Mouse (Mus musculus): ENCODE measurements around the gene Atp5f1. TPM values are rescaled to one million over a fixed set of nuclear protein-coding genes. Genes with fewer than 3 reads are reported as not detected.
"Not testable (repeated sequence)": the region's sequence is repeated elsewhere in the genome, so short reads cannot be mapped to it uniquely, and the experiment has no call there.

Gene Atp5f1
- 477 and 483 TPM in 2 replicates for polyA plus RNA-seq (2016; fragmentation: Nextera tagmentation; extraction: Ambion mirVana)

DNA sequence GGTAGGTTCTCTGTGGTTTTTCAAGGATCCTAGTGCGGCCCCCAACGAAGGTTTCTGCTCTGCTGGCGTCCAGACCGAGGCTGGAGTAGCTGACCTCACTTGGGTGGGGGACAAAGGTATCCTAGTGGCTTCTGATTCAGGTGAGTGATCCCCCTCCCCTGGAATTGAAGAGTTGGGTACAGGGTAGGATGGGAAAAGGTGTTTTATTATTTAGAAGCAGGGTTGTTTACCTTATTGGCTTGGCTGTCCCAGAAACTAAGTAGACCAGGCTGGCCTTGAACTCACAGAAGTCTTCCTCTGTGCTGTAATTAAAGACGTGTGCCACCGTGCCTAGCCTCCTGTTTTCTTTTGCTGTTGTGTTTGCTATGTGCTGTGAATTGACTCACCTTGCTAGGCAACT lies at the start of gene Atp5f1:
Gene Atp5f1 (minus strand): TSS at position 101 of the 400 bp plus-strand sequence.
- peak within 1 kb of the TSS; percentile 76 for H3K4me3 ChIP-seq
- H3K27ac ChIP-seq (replicated peaks), result peak within 1 kb of the TSS; percentile 88
- 9% methylated on average over 6 of the region's 6 CpGs for WGBS
- ATAC-seq (ENCODE audit: low FRiP score, low read depth), result no peak
- peaks cover 22% of the 10 kb centered on the region for H3K4me1 ChIP-seq
- no peaks in the 10 kb centered on the region for H3K9me3 ChIP-seq
- peak within 1 kb of the TSS; percentile 88 for H3K4me2 ChIP-seq (replicated peaks)
- H3K36me3 ChIP-seq, result peaks cover 50% of the 10 kb centered on the region
- H3K9ac ChIP-seq (replicated peaks), result peak within 1 kb of the TSS; percentile 93
- no peaks in the 10 kb centered on the region for H3K27me3 ChIP-seq

GRCm38 (mm10) chr3:106003360-106003759 lies 43.5 kb upstream of the Atp5f1 start:
- H3K27me3 ChIP-seq; ATAC-seq (ENCODE audit: low FRiP score, low read depth); H3K27ac ChIP-seq (replicated peaks); H3K4me2 ChIP-seq (replicated peaks); H3K9ac ChIP-seq (replicated peaks); H3K9me3 ChIP-seq; H3K36me3 ChIP-seq; H3K4me1 ChIP-seq; H3K4me3 ChIP-seq: not testable (repeated sequence)
- 75% methylated on average over 10 of the region's 10 CpGs for WGBS

DNA sequence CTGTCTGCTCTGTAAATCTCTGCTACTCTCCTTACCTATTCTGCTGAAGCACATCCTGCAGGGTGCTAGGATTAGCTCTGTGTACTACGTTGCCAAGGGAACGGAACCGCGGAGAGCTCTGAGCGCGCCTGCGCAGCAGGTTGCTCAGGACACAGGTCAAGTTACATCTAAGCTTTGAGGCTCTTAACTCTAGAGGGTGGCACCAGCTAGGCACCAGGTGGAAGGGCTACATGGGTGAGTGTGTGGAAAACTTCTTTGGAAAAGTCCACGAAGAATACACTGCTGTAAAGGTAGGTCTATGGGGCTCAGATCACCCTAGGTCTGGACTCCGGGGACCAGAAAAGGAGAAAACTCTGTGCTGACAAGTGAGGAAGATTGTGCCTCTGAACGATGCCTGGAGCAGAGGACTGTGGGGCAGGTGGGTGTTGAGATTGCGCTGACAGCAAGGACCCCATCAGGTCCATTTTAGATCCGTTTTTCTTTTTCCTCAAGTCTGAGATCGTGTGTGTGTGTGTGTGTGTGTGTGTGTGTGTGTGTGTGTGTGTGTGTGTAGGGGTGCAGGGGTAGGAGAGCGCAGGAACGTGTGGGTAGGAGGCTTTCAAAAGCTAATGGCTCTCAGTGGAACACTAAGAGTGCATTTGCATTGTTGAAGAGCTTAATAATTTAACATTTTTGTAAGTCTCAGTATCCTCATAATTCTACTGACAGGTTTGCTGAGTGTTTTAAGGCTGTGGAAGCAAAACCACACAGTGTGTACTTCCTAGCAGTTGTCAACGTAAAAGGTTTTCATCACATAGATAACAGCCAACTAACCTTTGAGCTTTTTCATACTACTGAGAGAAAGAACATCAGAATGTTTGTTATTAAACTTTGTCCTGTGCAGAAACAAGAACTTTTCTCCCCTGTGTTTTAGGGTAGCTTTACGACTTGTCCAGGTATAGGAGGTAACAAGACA lies 41.8 kb upstream of the Atp5f1 start:
- Histone ChIP-seq H3K27ac (replicated peaks) (no peak overlapping the region), H3K9ac (replicated peaks) (no peak overlapping the region), H3K4me1 (peaks cover 8% of the 10 kb centered on the region), H3K4me2 (replicated peaks) (peak overlapping the region; percentile 48), H3K36me3 (no peaks in the 10 kb centered on the region), H3K4me3 (peak overlapping the region; percentile 22; the same call in 1 of the 2 replicates), H3K9me3 (no peaks in the 10 kb centered on the region), H3K27me3 (no peaks in the 10 kb centered on the region)
- ATAC-seq (ENCODE audit: low FRiP score, low read depth), result peak; percentile 92
- WGBS, result 20% methylated on average over 17 of the region's 17 CpGs

GRCm38 (mm10) chr3:106000707-106001375 lies 40.9 kb upstream of the Atp5f1 start:
- H3K4me3 ChIP-seq, result peak overlapping the region; percentile 22; the same call in 1 of the 2 replicates
- H3K36me3 ChIP-seq, result no peaks in the 10 kb centered on the region
- no peak overlapping the region for H3K9ac ChIP-seq (replicated peaks)
- WGBS, result 15% methylated on average over 11 of the region's 11 CpGs
- ATAC-seq (ENCODE audit: low FRiP score, low read depth), result peak; percentile 59
- no peak overlapping the region for H3K27ac ChIP-seq (replicated peaks)
- no peaks in the 10 kb centered on the region for H3K9me3 ChIP-seq
- no peaks in the 10 kb centered on the region for H3K27me3 ChIP-seq
- H3K4me2 ChIP-seq (replicated peaks), result peak overlapping the region; percentile 48
- H3K4me1 ChIP-seq, result peaks cover 8% of the 10 kb centered on the region

DNA sequence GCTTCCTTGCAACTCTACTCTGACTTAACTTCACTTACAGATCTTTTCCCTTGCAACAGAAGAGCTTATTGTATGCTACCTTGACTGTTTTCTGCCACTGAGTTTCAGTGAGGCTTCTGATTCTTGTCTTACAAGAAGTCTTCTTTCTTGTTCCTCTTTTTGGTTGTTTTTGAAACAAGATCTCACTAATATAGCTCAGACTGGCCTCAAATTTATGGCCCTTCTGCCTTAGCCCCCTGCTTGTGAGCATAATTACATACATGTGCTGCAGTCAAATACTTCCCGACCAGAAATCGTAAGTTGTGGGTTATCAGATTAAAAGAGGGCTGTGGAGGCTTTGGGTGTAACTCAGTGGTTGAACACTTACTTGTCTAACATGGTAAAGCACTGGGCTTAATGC lies 34.8 kb upstream of the Atp5f1 start:
- H3K4me1 ChIP-seq, result no peaks in the 10 kb centered on the region
- H3K9me3 ChIP-seq, result no peaks in the 10 kb centered on the region
- no peak overlapping the region for H3K27ac ChIP-seq (replicated peaks)
- H3K4me2 ChIP-seq (replicated peaks), result no peak overlapping the region
- 81% methylated on average over 2 of the region's 2 CpGs for WGBS
- H3K27me3 ChIP-seq, result no peaks in the 10 kb centered on the region
- no peak for ATAC-seq (ENCODE audit: low FRiP score, low read depth)
- H3K9ac ChIP-seq (replicated peaks), result no peak overlapping the region
- no peaks in the 10 kb centered on the region for H3K36me3 ChIP-seq
- H3K4me3 ChIP-seq, result no peak overlapping the region

DNA sequence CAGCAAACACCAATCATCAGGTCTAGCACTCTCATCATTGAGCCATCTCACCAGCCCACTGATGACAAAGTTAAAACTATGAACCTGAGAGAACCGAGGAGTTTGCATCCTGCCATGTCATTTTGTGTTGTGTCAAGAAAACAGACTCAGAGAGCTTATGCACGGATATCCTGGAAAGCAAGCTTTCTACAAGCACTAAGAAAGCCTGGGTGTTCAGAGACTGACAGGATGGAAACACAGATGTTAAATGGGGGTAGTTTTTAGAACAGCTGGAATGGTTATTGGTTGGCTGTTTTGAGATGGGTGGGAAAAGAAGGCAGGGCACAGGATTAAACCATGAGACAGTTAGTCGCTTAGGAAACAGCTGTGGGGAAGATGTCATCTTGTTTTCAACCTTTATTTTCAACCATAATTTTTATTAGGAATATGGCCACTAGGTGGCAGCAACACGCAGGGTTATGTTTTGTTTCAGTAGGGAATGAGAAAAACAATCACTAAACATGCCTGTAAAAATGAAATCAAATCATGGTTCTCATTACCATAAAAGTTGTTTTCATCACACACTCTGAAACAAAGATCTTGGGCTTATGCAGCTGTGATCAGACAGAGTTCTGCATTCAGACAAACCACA lies 31.9 kb upstream of the Atp5f1 start:
- no peak overlapping the region for H3K4me2 ChIP-seq (replicated peaks)
- H3K9ac ChIP-seq (replicated peaks), result no peak overlapping the region
- H3K4me3 ChIP-seq, result no peak overlapping the region
- WGBS, result 33% methylated on average over 4 of the region's 4 CpGs
- no peaks in the 10 kb centered on the region for H3K36me3 ChIP-seq
- no peaks in the 10 kb centered on the region for H3K4me1 ChIP-seq
- H3K27ac ChIP-seq (replicated peaks), result no peak overlapping the region
- ATAC-seq (ENCODE audit: low FRiP score, low read depth), result peak; percentile 38; the same call in 1 of the 2 replicates
- no peaks in the 10 kb centered on the region for H3K9me3 ChIP-seq
- no peaks in the 10 kb centered on the region for H3K27me3 ChIP-seq

DNA sequence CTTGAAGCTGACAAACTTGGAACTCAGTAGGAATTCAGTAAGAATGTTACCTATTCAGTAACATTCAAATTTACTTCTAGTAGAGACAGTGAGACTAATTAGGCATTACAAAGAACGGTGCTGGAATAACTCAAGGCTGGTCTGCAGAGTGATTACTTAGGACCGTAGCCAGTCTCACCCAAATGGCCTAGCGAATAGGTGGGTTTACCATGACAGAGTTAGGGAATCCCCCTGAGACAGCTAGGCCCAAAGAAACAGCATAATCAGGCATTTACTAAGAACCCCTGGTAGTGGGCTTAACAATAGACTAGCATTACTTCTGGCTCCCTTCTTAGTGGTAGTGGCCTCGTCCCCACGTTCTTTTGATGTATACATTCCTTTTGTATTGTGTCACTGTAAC lies 29.7 kb upstream of the Atp5f1 start:
- not testable (repeated sequence) for H3K27ac ChIP-seq (replicated peaks); H3K4me2 ChIP-seq (replicated peaks); H3K4me1 ChIP-seq; H3K27me3 ChIP-seq; H3K4me3 ChIP-seq; H3K9me3 ChIP-seq; ATAC-seq (ENCODE audit: low FRiP score, low read depth); H3K36me3 ChIP-seq; H3K9ac ChIP-seq (replicated peaks)
- WGBS, result 49% methylated on average over 5 of the region's 5 CpGs

GRCm38 (mm10) chr3:105974174-105974573 lies 14.3 kb upstream of the Atp5f1 start:
- 81% methylated on average over 2 of the region's 2 CpGs for WGBS
- peaks cover 16% of the 10 kb centered on the region for H3K36me3 ChIP-seq
- H3K9me3 ChIP-seq, result no peaks in the 10 kb centered on the region
- no peaks in the 10 kb centered on the region for H3K27me3 ChIP-seq
- ATAC-seq (ENCODE audit: low FRiP score, low read depth), result no peak
- no peak overlapping the region for H3K9ac ChIP-seq (replicated peaks)
- no peak overlapping the region for H3K4me2 ChIP-seq (replicated peaks)
- H3K27ac ChIP-seq (replicated peaks), result no peak overlapping the region
- no peak overlapping the region for H3K4me3 ChIP-seq
- no peaks in the 10 kb centered on the region for H3K4me1 ChIP-seq

DNA sequence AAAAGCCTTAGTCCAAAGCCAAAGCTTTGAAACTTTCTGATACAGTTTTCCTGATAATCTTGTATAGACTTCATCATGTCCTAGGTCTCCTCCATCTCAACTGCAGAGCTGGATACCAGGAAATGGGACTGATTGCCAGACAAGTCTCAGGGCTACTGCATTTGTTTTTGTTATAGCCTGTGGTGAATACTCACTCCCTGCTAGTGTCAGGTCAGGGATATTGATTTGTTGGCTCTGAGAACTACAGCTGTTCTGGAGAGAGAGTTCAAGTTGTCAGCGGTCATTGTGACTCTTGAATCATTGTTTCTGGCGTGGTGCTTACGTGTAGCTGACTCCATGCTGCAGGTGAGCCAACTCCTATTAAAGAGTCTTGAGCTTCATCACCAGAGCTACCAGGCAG lies 13.5 kb upstream of the Atp5f1 start, which contains the start of gene Ovgp1:
Gene Ovgp1 (plus strand): TSS at position 301 of the 400 bp plus-strand sequence.
- Histone ChIP-seq H3K27me3 (no peaks in the 10 kb centered on the region), H3K9ac (replicated peaks) (no peak within 1 kb of the TSS), H3K4me1 (no peaks in the 10 kb centered on the region), H3K36me3 (peaks cover 23% of the 10 kb centered on the region), H3K4me3 (no peak within 1 kb of the TSS), H3K9me3 (no peaks in the 10 kb centered on the region), H3K27ac (replicated peaks) (no peak within 1 kb of the TSS), H3K4me2 (replicated peaks) (no peak within 1 kb of the TSS)
- 81% methylated on average over 3 of the region's 3 CpGs for WGBS
- no peak for ATAC-seq (ENCODE audit: low FRiP score, low read depth)

DNA sequence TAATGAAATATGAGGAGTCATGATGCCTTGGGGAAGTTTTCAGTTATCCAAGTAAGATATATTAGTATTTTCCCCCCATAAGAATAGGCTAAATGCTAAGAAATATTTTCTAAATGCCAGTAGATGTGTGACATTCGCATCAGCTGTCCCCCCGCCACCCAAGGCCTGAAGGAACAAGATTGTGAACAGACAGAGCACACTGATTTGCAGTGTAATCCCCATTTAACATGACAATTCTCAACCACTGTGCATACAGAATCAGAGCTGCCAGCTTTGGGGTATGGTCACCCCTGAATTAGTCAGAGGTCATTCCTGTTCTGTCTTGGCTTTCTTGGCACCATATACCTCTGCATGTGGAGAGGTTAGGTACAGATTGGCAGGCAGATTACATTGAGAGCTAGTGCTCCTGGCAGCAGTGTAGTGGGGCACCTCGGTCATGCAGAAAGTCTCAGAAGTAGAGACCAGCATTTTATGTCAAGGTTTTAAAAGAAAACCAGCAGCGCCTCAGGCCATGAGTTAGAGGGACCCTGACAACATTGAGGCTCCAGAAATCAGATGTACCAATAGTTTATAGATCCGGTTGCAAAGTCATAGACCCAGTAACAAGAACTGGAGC lies 12.0 kb upstream of the Atp5f1 start:
- no peak overlapping the region for H3K9ac ChIP-seq (replicated peaks)
- H3K9me3 ChIP-seq, result no peaks in the 10 kb centered on the region
- H3K27me3 ChIP-seq, result no peaks in the 10 kb centered on the region
- 81% methylated on average over 5 of the region's 5 CpGs for WGBS
- H3K4me1 ChIP-seq, result no peaks in the 10 kb centered on the region
- ATAC-seq (ENCODE audit: low FRiP score, low read depth), result no peak
- peaks cover 38% of the 10 kb centered on the region for H3K36me3 ChIP-seq
- H3K27ac ChIP-seq (replicated peaks), result no peak overlapping the region
- no peak overlapping the region for H3K4me2 ChIP-seq (replicated peaks)
- no peak overlapping the region for H3K4me3 ChIP-seq

- Histone ChIP-seq H3K4me2 (replicated peaks) (peak overlapping the region; percentile 88; the same call in 1 of the 2 replicates), H3K4me3 (peak overlapping the region; percentile 76), H3K27me3 (no peaks in the 10 kb centered on the region), H3K36me3 (peaks cover 56% of the 10 kb centered on the region), H3K9me3 (no peaks in the 10 kb centered on the region), H3K4me1 (peaks cover 22% of the 10 kb centered on the region), H3K9ac (replicated peaks) (no peak overlapping the region), H3K27ac (replicated peaks) (no peak overlapping the region)
- ATAC-seq (ENCODE audit: low FRiP score, low read depth), result no peak
- 95% methylated on average over 2 of the region's 2 CpGs for WGBS
Measured at GRCm38 (mm10) chr3:105960700-105961099, 801 bp upstream of the Atp5f1 start.

Measured in midbrain, embryonic 12.5 days (tissue).